Mouse (Mus musculus) left cerebral cortex, adult 2 months (tissue): ENCODE measurements around the gene Krt87. TPM values are rescaled to one million over a fixed set of nuclear protein-coding genes. Genes with fewer than 3 reads are reported as not detected.
A peak's percentile ranks its signal among the peaks of the same experiment; 100 is the strongest.

Experiments
- DNase-seq, 2 experiments: peaks; one replicate each; pipeline ENCODE4 v3.0.0; 2021 to 2022; ENCODE audit warnings: low spot score in 2 of 2, mixed read lengths in 1 of 2; ENCODE audit errors: extremely low spot score in 1 of 2
- H3K27ac ChIP-seq: fragments of 200-600 bp; 2 replicates; pipeline ENCODE4 v1.8.1; 2022
- H3K4me3 ChIP-seq: fragments of 200-600 bp; 2 replicates; pipeline ENCODE4 v1.8.1; 2022
- CTCF ChIP-seq: fragments of 200-600 bp; IDR thresholded peaks from 2 replicates; pipeline ENCODE4 v1.8.1; 2022; ENCODE audit warnings: antibody characterized with exemption, mild to moderate bottlenecking, moderate library complexity
- intact Hi-C: fragments of 180-260 bp; cut with DNase I; formaldehyde crosslinking; loops from one replicate; pipeline ENCODE4 v1.15.1; 2025
- total RNA-seq, 2 experiments: library from RNA; stranded (reverse); gene quantifications; 2 replicates each; pipeline ENCODE4 v1.2.3; 2021

Gene Krt87
- total RNA-seq, 2 experiments from 2014 or later, result 0.14 TPM; not detected in 1

DNA sequence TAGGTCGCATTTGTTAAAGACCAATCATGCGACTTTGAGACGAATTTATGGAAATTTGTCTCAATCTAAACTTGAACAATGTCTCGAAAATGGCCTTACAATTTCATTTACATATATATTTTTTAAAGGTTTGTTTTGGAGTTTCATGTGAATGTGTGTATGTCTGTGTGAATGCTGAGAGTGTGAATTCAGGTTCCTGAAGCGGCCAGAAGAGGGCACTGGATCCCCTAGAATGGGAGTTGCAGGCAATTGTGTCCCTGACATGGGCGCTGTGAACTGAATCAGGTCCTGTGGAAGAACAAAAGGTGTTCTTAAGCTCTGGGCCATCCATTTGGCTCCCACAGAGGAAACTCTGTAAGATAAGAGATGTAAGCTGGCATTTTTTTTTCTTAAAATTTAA lies 17.3 kb upstream of the Krt87 start:
- TF ChIP-seq CTCF, result no peak; the same call in 1 of the 2 replicates
- DNase-seq, result no peak
- H3K27ac ChIP-seq, result no peak overlapping the region
- intact Hi-C loops, result no loop called here
- no peak overlapping the region for H3K4me3 ChIP-seq

DNA sequence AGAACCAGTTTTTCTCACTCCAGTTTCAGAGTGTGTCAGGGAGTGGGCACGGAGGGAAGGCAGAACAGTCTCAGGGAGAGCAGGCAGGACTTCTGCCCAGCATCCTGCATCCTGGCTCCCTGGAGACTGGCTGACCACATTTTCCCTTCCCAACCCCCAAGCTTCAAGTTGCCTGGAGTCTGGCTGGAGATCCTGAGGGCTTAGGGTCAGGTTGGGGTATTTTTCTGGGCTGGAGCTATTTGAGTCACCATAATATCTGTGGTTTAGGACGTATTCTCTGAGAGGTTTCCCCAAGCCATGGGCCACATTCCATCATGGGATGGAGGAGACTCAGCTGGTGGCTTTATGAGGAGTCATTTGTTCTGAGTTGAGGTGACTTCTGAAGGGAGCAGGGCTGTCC lies 16.7 kb upstream of the Krt87 start:
- no peak for TF ChIP-seq CTCF
- intact Hi-C loops, result no loop called here
- Histone ChIP-seq H3K27ac (no peak overlapping the region), H3K4me3 (no peak overlapping the region)
- DNase-seq, result no peak

GRCm38 (mm10) chr15:101454774-101455173 lies 16.2 kb upstream of the Krt87 start:
- no peak for DNase-seq
- Histone ChIP-seq H3K27ac (no peak overlapping the region), H3K4me3 (no peak overlapping the region)
- TF ChIP-seq CTCF, result no peak
- intact Hi-C loops, result no loop called here

DNA sequence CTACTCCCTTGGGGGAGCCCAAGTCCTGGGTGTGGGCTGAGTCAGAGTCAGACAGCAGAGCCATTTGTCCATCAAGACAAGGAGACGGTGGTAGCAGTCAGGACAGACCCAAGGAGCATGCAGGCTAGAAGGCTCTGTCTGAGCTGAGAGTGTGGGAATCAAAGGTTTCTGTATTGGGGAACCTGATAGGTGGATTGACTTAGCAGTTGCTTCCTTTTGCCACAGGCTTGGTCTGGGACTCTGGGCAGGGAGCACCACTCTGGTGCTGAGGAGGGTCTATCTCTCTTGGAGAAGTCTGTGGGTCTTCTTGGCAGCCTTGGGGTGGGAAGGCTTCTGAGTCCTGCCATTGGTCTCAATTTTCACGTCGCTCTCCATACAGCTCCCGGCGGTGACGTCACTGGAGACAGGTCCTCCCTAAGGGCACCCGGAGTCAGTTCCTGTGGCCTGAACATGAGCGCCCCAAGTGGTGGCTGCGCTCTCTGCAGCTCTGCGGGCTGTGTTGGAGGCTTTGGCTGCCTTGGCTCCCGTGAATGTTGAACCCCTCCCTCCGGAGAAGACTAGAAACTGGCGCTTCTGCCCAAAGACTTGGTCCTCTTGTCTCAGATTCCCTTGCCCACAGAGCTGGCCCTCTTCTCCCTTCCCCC lies 14.6 kb upstream of the Krt87 start:
- peak; percentile 85 for TF ChIP-seq CTCF
- peak; percentile 77 for DNase-seq
- Histone ChIP-seq H3K27ac (no peak overlapping the region), H3K4me3 (no peak overlapping the region)
- intact Hi-C loops, result loop anchor here (2.0 kb wide), 1 partner anchor 112 kb away; no protein-coding TSS in a partner anchor

DNA sequence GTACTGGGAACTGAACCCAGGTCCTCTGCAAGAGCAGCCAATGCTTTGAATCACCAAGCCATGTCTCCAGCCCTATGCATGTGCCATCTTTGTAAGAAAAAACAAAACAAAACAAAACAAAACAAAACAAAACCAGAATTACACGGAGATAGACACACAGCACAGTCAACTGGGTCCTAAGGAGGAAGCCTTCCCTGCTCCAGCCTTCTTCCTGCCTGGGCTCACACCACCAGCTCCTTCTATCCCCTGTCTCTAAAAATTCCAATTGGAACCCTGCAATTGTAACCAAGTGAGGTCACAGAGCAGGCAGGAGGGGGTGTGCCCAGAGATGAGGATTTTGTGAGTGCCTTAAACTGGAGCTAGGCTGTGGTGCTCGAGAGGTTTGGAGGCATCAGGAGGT lies 8.8 kb upstream of the Krt87 start, which contains the start of gene Krt88:
Krt88 (plus strand) TSS at position 301 of the 400 bp plus-strand sequence.
- no peak for TF ChIP-seq CTCF

GRCm38 (mm10) chr15:101446572-101446971 lies 8.0 kb upstream of the Krt87 start:
- DNase-seq, result no peak

More for the DNA sequence above, 8.8 kb upstream of the Krt87 start, which contains the start of gene Krt88:
- DNase-seq, result no peak
- H3K27ac ChIP-seq, result no peak within 1 kb of the TSS
- no peak within 1 kb of the TSS for H3K4me3 ChIP-seq
- intact Hi-C loops, result no loop called here

GRCm38 (mm10) chr15:101440837-101441236 lies 2.2 kb upstream of the Krt87 start:
- intact Hi-C loops, result no loop called here
- H3K27ac ChIP-seq, result no peak overlapping the region
- no peak for DNase-seq
- no peak overlapping the region for H3K4me3 ChIP-seq
- no peak for TF ChIP-seq CTCF

More at GRCm38 (mm10) chr15:101446572-101446971, 8.0 kb upstream of the Krt87 start:
- H3K4me3 ChIP-seq, result no peak overlapping the region
- TF ChIP-seq CTCF, result no peak
- intact Hi-C loops, result no loop called here
- no peak overlapping the region for H3K27ac ChIP-seq

DNA sequence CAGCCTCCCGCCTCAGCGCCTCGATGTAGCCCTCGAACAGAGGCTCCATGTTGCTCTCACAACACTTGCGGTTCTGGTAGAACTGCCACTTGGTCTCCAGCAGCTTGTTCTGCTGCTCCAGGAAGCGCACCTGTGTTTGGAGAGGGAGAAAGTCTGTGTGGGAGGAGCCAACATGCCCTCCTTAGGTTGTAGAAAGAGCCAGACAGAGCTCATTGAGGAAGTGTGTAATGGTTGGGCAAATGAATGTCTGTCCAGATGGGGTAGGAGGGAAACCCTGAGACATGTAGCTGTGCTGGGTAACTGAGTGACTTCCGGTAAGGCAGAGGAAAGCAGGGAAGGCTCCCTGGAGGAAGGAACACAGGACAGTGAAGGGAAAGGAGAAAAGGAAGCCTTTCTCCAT lies 2.0 kb downstream of the Krt87 start:
- no peak for TF ChIP-seq CTCF
- intact Hi-C loops, result loop anchor here (10.0 kb wide), 1 partner anchor 448 kb away; no protein-coding TSS in a partner anchor
- DNase-seq, result no peak
- Histone ChIP-seq H3K4me3 (no peak overlapping the region), H3K27ac (no peak overlapping the region)

DNA sequence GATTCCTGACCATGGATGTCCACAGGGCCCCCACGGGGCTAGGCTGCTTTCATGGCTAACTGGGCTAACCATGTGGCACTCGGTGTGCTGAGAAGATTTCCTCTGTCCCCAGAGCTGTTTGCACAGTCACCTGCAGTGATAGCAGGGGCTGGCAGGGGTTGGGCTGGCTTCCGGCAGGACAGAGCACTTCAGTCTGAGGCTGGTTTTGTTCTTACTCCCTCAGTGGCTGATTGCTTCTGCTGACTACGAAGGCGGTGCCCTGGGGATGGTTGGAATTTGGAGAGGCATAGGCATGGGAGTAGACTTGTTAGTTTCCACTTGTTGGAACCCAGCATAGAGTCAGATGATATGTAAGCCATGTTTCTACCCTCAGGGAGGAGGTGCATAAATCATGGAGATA lies 13.7 kb downstream of the Krt87 start:
- TF ChIP-seq CTCF, result no peak
- no peak for DNase-seq
- intact Hi-C loops, result no loop called here

DNA sequence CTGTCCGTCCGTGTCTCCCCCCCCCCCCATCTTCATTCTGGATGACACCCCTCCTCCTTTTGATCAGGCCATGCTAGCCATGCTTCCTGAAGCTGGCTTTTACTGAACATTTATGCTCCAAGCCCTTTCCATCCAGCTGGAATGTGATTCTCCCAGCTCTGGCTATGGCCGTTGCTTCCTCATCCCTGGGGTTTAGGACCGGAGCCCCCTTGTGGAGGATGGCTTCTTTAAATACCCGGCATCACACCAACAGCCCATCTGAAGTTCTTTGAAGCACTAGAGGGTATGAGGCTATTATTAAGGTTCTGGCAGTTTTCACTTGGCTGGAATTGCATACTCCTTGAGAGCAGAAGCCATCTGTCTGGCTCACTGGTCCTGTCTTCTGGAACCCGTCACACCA lies 17.7 kb downstream of the Krt87 start:
- no peak overlapping the region for H3K4me3 ChIP-seq
- no peak overlapping the region for H3K27ac ChIP-seq
- no peak for DNase-seq
- TF ChIP-seq CTCF, result peak; percentile 18
- intact Hi-C loops, result no loop called here

More for the DNA sequence above, 13.7 kb downstream of the Krt87 start:
- H3K4me3 ChIP-seq, result no peak overlapping the region
- no peak overlapping the region for H3K27ac ChIP-seq

- intact Hi-C loops, result no loop called here
- DNase-seq, result no peak
- no peak for TF ChIP-seq CTCF
- H3K27ac ChIP-seq, result no peak overlapping the region
- no peak overlapping the region for H3K4me3 ChIP-seq
Observed at GRCm38 (mm10) chr15:101418950-101419349, 19.7 kb downstream of the Krt87 start.

DNA sequence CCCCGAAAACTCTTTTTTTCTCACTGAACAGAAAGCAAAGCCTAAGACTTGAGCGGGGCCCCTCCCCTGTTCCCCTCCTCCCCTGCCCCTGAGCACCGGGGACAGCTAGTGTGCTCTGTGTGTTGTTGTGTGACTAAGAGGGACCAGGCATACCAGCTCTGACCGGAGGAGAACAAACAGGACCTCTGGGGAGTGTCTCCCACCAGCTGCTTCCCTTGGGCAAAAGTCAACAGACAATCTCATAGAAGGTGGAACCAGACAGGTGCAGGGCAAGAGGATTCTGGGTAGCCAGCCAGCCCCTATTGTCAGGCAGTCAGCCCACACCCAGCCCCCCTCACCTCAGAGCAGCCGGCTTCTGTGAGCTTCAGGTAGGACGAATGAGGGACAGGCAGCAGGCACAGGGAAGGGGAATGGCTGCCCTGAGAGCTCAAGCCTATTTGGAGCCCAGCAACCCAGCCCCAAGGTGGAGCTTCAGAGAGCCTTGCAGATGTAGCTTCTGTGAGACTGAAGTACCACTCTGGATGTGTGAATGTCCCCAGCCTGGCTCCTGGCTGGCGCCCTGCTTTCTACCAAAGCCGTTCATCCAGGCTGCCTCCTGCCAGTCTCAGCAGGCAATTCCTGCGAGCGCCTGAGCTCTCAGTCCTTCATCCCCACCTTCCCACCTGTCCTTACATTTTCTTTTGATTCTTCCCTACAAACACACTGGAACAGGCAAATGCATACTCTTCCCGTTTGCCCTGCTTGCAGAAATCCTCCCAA lies 23.6 kb downstream of the Krt87 start:
- intact Hi-C loops, result no loop called here
- no peak for DNase-seq
- TF ChIP-seq CTCF, result no peak
- Histone ChIP-seq H3K27ac (no peak overlapping the region), H3K4me3 (no peak overlapping the region)
